In the genomic region with DNA sequence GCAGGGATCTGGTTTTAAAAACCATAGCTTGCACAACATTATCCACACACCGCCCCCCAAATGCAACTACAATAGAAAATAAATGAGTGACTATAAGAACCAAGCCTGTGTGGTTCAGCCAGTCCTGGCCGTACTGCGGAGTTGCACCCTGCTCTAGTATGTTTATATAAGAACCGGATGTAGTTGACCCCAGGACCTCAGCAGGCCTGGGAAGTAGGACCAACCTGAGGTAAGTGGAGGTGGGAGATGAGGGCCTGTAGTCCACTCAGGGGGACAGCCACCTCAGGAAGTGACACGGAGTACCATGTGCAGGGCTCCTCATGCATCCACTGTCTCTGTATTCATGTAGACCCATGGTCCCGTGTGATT, we compare ENCODE assay signal across 18 mouse cellular contexts. TPM values are rescaled to one million over a fixed set of nuclear protein-coding genes. Genes with fewer than 3 reads are reported as not detected.
DNase-seq lines count a peak whose midpoint lies in the region; ATAC-seq and TF ChIP-seq lines count a peak whose summit lies in the region.
"Had no signal": no experiment of that assay in that cellular context is flagged by ENCODE, and none has a peak within 500 bp of the region (broad histone marks: within the 10 kb centered on the region; RNA-seq: fewer than 3 reads in every experiment).

No protein-coding gene starts in this region.

- no peak overlapping the region for H3K9ac ChIP-seq in embryonic facial prominence, embryonic 12.5 days
- no peak overlapping the region for H3K9ac ChIP-seq in limb, embryonic 15.5 days
- no peak overlapping the region for H3K9ac ChIP-seq in heart, embryonic 11.5 days (ENCODE audit: low read depth, low read length)
- H3K9ac ChIP-seq: heart, embryonic 13.5 days; lung, embryonic 15.5 days; midbrain, embryonic 13.5 days had no signal

- H3K36me3 ChIP-seq in kidney, adult 2 months (ENCODE audit: control insufficient read depth, insufficient read depth, low read length), result 0 out of 2 replicates have a peak, but pooled peaks cover 3% of the 10 kb centered on the region
- peaks cover 47% of the 10 kb centered on the region for H3K36me3 ChIP-seq in embryonic facial prominence, embryonic 12.5 days
- H3K36me3 ChIP-seq in limb, embryonic 15.5 days, result peaks cover 82% of the 10 kb centered on the region
- peaks cover 27% of the 10 kb centered on the region for H3K36me3 ChIP-seq in small intestine, adult 2 months (ENCODE audit: control insufficient read depth, insufficient read depth, low read length)
- H3K36me3 ChIP-seq in heart, embryonic 11.5 days (ENCODE audit: control insufficient read depth, insufficient read depth, low read length), result peaks cover 11% of the 10 kb centered on the region

- 57% methylated on average over 6 of the region's 6 CpGs for WGBS in kidney, adult 2 months
- WGBS in embryonic facial prominence, embryonic 12.5 days, result 61% methylated on average over 6 of the region's 6 CpGs
- WGBS in limb, embryonic 15.5 days, result 81% methylated on average over 6 of the region's 6 CpGs
- WGBS in small intestine, adult 2 months, result 79% methylated on average over 6 of the region's 6 CpGs
- WGBS in heart, embryonic 11.5 days (ENCODE audit: insufficient replicate concordance), result 78% methylated on average over 6 of the region's 6 CpGs

- no peaks in the 10 kb centered on the region for H3K27me3 ChIP-seq in kidney, adult 2 months (replicated peaks; ENCODE audit: control insufficient read depth, insufficient read depth, low read length)
- H3K27me3 ChIP-seq in embryonic facial prominence, embryonic 12.5 days, result no peaks in the 10 kb centered on the region
- H3K27me3 ChIP-seq in limb, embryonic 15.5 days, result no peaks in the 10 kb centered on the region
- no peaks in the 10 kb centered on the region for H3K27me3 ChIP-seq in small intestine, adult 2 months (ENCODE audit: control insufficient read depth, insufficient read depth, low read length)
- no peaks in the 10 kb centered on the region for H3K27me3 ChIP-seq in heart, embryonic 11.5 days (ENCODE audit: control insufficient read depth, insufficient read depth, low read length)
- H3K27me3 ChIP-seq: heart, embryonic 13.5 days; lung, embryonic 15.5 days; midbrain, embryonic 13.5 days had no signal

- H3K27ac ChIP-seq in kidney, adult 2 months (ENCODE audit: insufficient read depth, low read depth, low read length), result 0 out of 2 replicates have a peak overlapping the region, but pooled peaks have one; percentile 37
- peak overlapping the region; percentile 18; the same call in 1 of the 2 replicates for H3K27ac ChIP-seq in embryonic facial prominence, embryonic 12.5 days
- H3K27ac ChIP-seq in limb, embryonic 15.5 days, result 0 out of 2 replicates have a peak overlapping the region, but pooled peaks have one; percentile 1
- peak overlapping the region; percentile 87 for H3K27ac ChIP-seq in small intestine, adult 2 months (ENCODE audit: insufficient read depth, low read depth, low read length)
- H3K27ac ChIP-seq in heart, embryonic 11.5 days (ENCODE audit: low read depth, low read length), result no peak overlapping the region
- H3K27ac ChIP-seq: heart, embryonic 13.5 days; lung, embryonic 15.5 days; midbrain, embryonic 13.5 days had no signal

- TF ChIP-seq POLR2A in kidney, adult 2 months (IDR thresholded peaks at IDR 0.05; ENCODE audit: low read depth, low read length), result no peak
- no peak for TF ChIP-seq POLR2A in small intestine, adult 2 months (IDR thresholded peaks at IDR 0.05; ENCODE audit: low read depth, low read length)

- TF ChIP-seq CTCF in kidney, adult 2 months (conservative IDR thresholded peaks at IDR 0.05; ENCODE audit: insufficient read depth, insufficient read length, low read depth, low read length), result no peak
- no peak for TF ChIP-seq CTCF in small intestine, adult 2 months (IDR thresholded peaks at IDR 0.05; ENCODE audit: extremely low read depth, insufficient read length, insufficient replicate concordance, low read depth, low read length)

- no peak overlapping the region for H3K4me3 ChIP-seq in kidney, adult 2 months (ENCODE audit: insufficient read depth, low read depth, low read length)
- no peak overlapping the region for H3K4me3 ChIP-seq in embryonic facial prominence, embryonic 12.5 days
- H3K4me3 ChIP-seq in limb, embryonic 15.5 days, result no peak overlapping the region
- no peak overlapping the region for H3K4me3 ChIP-seq in small intestine, adult 2 months (ENCODE audit: low read depth, low read length)
- no peak overlapping the region for H3K4me3 ChIP-seq in heart, embryonic 11.5 days (ENCODE audit: low read depth, low read length)
- H3K4me3 ChIP-seq: heart, embryonic 13.5 days; lung, embryonic 15.5 days; midbrain, embryonic 13.5 days had no signal

- no peak overlapping the region for H3K4me2 ChIP-seq in embryonic facial prominence, embryonic 12.5 days (replicated peaks)
- H3K4me2 ChIP-seq in limb, embryonic 15.5 days, result no peak overlapping the region
- H3K4me2 ChIP-seq in heart, embryonic 11.5 days, result no peak overlapping the region
- H3K4me2 ChIP-seq: heart, embryonic 13.5 days; lung, embryonic 15.5 days; midbrain, embryonic 13.5 days had no signal

- no peaks in the 10 kb centered on the region; the same call in 1 of the 2 replicates for H3K4me1 ChIP-seq in kidney, adult 2 months (ENCODE audit: control insufficient read depth, insufficient read depth, low read length)
- peaks cover 21% of the 10 kb centered on the region for H3K4me1 ChIP-seq in embryonic facial prominence, embryonic 12.5 days
- H3K4me1 ChIP-seq in limb, embryonic 15.5 days, result peaks cover 11% of the 10 kb centered on the region; the same call in 1 of the 2 replicates
- peaks cover 26% of the 10 kb centered on the region for H3K4me1 ChIP-seq in small intestine, adult 2 months (ENCODE audit: control insufficient read depth, insufficient read depth, insufficient read length, low read length)
- H3K4me1 ChIP-seq in heart, embryonic 11.5 days (ENCODE audit: control insufficient read depth, insufficient read depth, low read length), result peaks cover 10% of the 10 kb centered on the region
- H3K4me1 ChIP-seq: midbrain, embryonic 13.5 days had no signal

- no peak for DNase-seq in kidney, adult 2 months
- DNase-seq in kidney, adult 11 months, result no peak
- no peak for DNase-seq in retina, embryonic 14.5 days (ENCODE audit: low spot score)
- no peak for DNase-seq in thymus, adult 18-20 months
- DNase-seq: cerebellum, adult 9-11 months; heart, postnatal 4 days; layer of hippocampus, adult 9-11 months; thymus, postnatal 25 days had no signal

- no peak for ATAC-seq in embryonic facial prominence, embryonic 12.5 days (ENCODE audit: insufficient number of reproducible peaks, insufficient read depth, low FRiP score, low TSS enrichment)
- ATAC-seq in limb, embryonic 15.5 days (ENCODE audit: insufficient number of reproducible peaks, low FRiP score, low TSS enrichment, low read depth), result no peak
- no peak for ATAC-seq in heart, embryonic 11.5 days (replicated peaks; ENCODE audit: insufficient number of reproducible peaks, low FRiP score, low TSS enrichment)
- ATAC-seq: CD4-positive, CD25-positive, alpha-beta regulatory T cell, adult 4 months; forebrain, embryonic 14.5 days; midbrain, embryonic 13.5 days had no signal

- H3K9me3 ChIP-seq in embryonic facial prominence, embryonic 12.5 days, result no peaks in the 10 kb centered on the region
- H3K9me3 ChIP-seq in limb, embryonic 15.5 days, result no peaks in the 10 kb centered on the region
- no peaks in the 10 kb centered on the region for H3K9me3 ChIP-seq in heart, embryonic 11.5 days (replicated peaks; ENCODE audit: control insufficient read depth, low read length)
- H3K9me3 ChIP-seq: heart, embryonic 13.5 days; lung, embryonic 15.5 days; midbrain, embryonic 13.5 days had no signal

RNA-seq across cellular contexts. Expression of a gene that starts 20.9 kb away (rescaled TPM):
- polyA plus RNA-seq in kidney, adult 2 months (2012; rRNA removed), result 1.0 and 1.2 TPM in 2 replicates
- 2.3 and 2.7 TPM in 2 replicates for polyA plus RNA-seq in embryonic facial prominence, embryonic 12.5 days (2016; fragmentation: Nextera tagmentation; extraction: Ambion mirVana)
- 4.1 and 14.1 TPM in 2 replicates for polyA plus RNA-seq in limb, embryonic 15.5 days (2015; fragmentation: Nextera tagmentation; extraction: Ambion mirVana)
- polyA plus RNA-seq in small intestine, adult 2 months (2012; rRNA removed), result 3,178 and 15,923 TPM in 2 replicates
- 5.7 and 29.6 TPM in 2 replicates for polyA plus RNA-seq in heart, embryonic 11.5 days (2014; fragmentation: Nextera tagmentation; extraction: Ambion mirVana)
- polyA plus RNA-seq: CD4-positive, CD25-positive, alpha-beta regulatory T cell, adult 4 months had no signal

RNA-seq across cellular contexts. Expression of a gene that starts 28.0 kb away (rescaled TPM):
- 39.2 and 43.8 TPM in 2 replicates for polyA plus RNA-seq in kidney, adult 2 months (2012; rRNA removed)
- not detected in 2 replicates for polyA plus RNA-seq in embryonic facial prominence, embryonic 12.5 days (2016; fragmentation: Nextera tagmentation; extraction: Ambion mirVana)
- polyA plus RNA-seq in limb, embryonic 15.5 days (2015; fragmentation: Nextera tagmentation; extraction: Ambion mirVana), result not detected in 2 replicates
- polyA plus RNA-seq in small intestine, adult 2 months (2012; rRNA removed), result 1,107 and 4,906 TPM in 2 replicates
- not detected in 2 replicates for polyA plus RNA-seq in heart, embryonic 11.5 days (2014; fragmentation: Nextera tagmentation; extraction: Ambion mirVana)
- polyA plus RNA-seq: CD4-positive, CD25-positive, alpha-beta regulatory T cell, adult 4 months; forebrain, embryonic 14.5 days; heart, embryonic 13.5 days; lung, embryonic 15.5 days; midbrain, embryonic 13.5 days; neural tube, embryonic 14.5 days had no signal

RNA-seq across cellular contexts. Expression of a gene that starts 33.0 kb away (rescaled TPM):
- 5.7 and 6.9 TPM in 2 replicates for polyA plus RNA-seq in kidney, adult 2 months (2012; rRNA removed)
- not detected in 2 replicates for polyA plus RNA-seq in embryonic facial prominence, embryonic 12.5 days (2016; fragmentation: Nextera tagmentation; extraction: Ambion mirVana)
- 0.24 TPM in 1 of 2 replicates, not detected in the other for polyA plus RNA-seq in limb, embryonic 15.5 days (2015; fragmentation: Nextera tagmentation; extraction: Ambion mirVana)
- polyA plus RNA-seq in small intestine, adult 2 months (2012; rRNA removed), result 2,388 and 5,196 TPM in 2 replicates
- not detected in 2 replicates for polyA plus RNA-seq in heart, embryonic 11.5 days (2014; fragmentation: Nextera tagmentation; extraction: Ambion mirVana)
- polyA plus RNA-seq: CD4-positive, CD25-positive, alpha-beta regulatory T cell, adult 4 months; forebrain, embryonic 14.5 days; heart, embryonic 13.5 days; neural tube, embryonic 14.5 days had no signal

Comparison
In these comparisons a context has a peak if more than half of its experiments do, and no peak if none do; other contexts are left out.
1. RNA of a gene that starts 20.9 kb away (polyA plus RNA-seq): 3,178 to 15,923 TPM in small intestine, adult 2 months; 5.7 to 29.6 TPM in heart, embryonic 11.5 days, 4.1 to 14.1 TPM in limb, embryonic 15.5 days, 2.3 to 2.7 TPM in embryonic facial prominence, embryonic 12.5 days and 1.0 to 1.2 TPM in kidney, adult 2 months; every median in the first group is over 100 times any median in the second.
2. RNA of a gene that starts 28.0 kb away (polyA plus RNA-seq): 1,107 to 4,906 TPM in small intestine, adult 2 months; 39.2 to 43.8 TPM in kidney, adult 2 months, not detected in limb, embryonic 15.5 days, not detected in embryonic facial prominence, embryonic 12.5 days and not detected in heart, embryonic 11.5 days; every median in the first group is over 10 times any median in the second.
3. RNA of a gene that starts 33.0 kb away (polyA plus RNA-seq): 2,388 to 5,196 TPM in small intestine, adult 2 months; 5.7 to 6.9 TPM in kidney, adult 2 months, not detected in embryonic facial prominence, embryonic 12.5 days, 0.24 TPM in limb, embryonic 15.5 days and not detected in heart, embryonic 11.5 days; every median in the first group is over 100 times any median in the second.